Mouse (Mus musculus): Measurements from ENCODE around the gene L1cam.
A peak's percentile ranks its signal among the peaks of the same experiment; 100 is the strongest.

Gene L1cam

DNA sequence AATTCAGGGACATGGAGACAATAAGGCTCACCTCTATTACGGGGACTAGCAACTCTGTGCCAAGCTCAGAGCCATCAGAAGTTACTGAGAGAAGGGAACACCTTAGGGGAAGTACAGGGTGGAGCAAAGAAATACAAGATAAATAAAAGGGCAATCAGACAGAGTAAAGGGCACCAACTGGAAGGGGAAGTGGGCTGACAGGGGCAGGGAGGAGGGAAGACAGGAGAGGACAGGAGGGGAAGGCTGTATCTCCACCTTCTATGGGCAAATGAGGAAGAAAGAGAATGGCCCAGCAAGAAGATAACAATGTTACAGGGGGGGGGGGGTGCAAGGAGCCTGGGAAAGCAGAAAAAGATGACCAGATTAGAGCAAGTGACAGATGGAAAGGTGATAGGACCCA, 18.9 kb downstream of the L1cam start:
- no peak for DNase-seq (ENCODE audit: extremely low spot score)

DNA sequence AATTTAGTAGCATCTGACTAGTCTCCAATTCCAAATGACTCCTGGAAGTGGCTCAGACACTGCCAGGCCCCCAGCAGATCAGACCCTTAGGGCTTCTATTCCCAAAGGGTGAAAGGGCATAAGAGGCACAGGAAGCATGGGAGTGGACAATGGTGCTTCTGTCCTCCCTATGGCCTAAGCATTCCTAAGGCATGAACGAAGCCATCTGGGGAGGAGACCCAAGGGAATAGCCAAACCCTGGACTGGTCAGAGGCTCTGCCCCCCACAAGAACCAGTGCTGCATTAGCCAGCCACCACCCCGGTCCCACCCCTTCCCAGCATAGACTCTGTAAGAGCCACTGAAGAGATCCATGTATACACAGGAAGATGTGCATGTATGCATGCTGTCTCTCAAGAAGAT, 20.0 kb downstream of the L1cam start:
- no peak for DNase-seq (ENCODE audit: extremely low spot score)

DNA sequence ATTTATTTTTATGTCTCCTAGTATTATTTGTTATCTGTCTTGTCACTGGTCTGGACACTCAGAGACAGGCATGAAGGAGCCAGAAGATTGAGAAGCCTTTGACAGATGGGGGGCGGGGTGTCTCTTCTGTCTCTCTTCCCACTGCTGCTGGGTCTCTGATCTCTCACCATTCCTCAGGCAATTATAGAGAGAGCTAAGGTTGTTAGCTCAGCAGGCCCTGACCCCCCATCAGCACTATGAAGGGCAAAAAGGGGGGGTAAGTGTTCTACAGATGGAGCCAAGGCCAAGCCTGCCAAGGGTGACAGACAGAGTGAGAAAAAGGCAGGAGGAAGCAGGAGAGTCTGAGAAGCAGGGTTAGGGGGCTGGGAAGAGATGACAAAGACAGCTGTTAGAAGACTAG, 23.9 kb downstream of the L1cam start:
- no peak for DNase-seq (ENCODE audit: extremely low spot score)

DNA sequence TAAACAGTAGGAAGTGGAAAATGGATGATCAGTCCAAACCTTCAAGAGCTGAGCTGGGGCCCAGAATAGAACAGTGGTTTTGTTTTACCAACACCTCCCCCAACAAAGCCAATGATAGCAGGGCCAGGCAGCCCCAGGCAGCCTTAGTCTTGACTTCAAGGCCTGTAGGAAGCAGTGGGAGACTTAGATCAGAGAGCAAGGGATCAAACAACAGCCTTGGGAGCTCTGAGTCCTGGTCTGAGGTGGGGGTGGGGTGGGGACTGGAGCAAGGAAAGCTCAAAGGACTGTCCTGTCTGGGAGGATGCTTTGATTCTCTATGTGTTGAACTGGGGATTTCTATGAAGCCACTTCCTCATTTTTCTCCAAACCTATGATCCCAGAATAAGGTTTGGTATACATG, 24.4 kb downstream of the L1cam start:
- no peak for DNase-seq (ENCODE audit: extremely low spot score)

DNA sequence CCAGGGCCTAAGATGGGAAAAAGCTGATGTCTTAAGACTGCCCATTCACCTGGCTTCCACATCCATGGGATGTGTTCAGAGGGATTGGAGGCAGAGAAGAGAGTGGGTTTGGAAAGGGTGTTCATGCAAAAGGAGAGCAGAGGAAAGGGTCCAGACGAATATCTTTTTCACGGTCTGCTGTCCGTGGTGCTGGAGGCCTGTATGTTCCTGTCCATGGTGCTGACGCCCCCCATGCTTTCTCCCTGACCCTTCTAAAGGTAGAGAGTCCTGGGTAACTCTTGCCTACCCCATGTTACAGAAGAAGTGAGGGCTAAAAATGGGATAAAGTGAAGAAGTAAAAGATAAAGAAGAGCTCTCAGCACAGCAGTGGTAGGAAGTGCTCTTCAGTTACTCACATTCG, 26.6 kb downstream of the L1cam start:
- peak; percentile 44 for DNase-seq (ENCODE audit: extremely low spot score)

DNA sequence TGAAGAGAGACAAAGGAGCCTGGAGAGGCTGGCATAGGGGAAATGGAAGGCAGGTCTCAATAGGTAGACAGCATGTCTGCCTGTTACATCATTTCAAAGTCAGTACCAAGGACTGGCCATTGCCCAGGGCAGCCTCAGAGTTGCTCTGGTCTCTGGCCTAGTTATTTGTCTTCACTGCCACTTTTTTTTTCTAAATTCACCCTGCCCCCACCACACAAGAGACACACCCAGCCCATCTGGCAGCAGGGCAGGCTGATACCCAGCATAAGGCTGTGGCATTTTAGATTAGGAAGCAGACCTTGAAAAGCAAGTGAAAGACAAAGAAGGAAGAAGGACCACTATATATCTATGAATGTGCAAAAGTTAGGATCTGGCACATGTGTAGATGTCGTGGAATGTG, 28.1 kb downstream of the L1cam start:
- no peak for DNase-seq (ENCODE audit: extremely low spot score)

DNA sequence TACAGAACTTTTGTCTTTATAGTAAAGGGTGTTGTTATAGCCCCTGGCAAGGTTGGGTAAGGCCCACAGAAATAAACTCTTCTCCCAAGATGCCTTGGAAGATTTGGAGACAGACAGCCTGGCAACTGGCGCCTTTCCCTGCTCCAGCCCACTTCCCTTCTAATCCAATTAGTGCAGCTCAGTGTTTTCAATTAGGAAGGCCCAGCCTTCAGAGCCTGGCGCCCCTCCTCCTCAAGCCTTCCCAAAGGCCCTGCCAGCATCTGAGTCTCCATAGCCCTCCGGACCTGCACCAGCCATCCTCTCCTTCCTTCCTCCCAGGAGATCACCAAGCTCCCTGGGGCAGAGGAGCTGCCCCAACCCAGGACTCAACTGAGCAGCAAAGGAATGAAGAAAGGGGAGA, 28.6 kb downstream of the L1cam start:
- no peak for DNase-seq (ENCODE audit: extremely low spot score)

DNA sequence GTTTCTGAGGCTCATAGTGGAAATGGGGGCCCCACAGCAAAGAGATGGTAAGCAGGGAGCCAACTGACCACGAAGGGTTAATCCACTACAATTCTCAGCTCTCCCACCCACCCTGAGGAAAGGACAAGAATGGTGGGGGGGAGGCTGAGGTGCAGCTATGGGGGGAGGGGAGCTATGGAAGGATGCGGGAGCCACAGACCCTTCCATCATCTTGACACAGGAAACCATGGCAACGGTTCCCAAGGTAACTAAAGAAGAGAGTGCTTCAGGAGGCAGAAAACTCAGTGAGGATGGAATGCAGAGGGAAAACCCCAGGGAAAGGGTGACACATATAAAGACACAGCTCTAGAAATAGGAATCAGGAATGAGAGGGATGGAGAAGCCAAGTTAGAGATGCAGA, 31.2 kb downstream of the L1cam start:
- peak; percentile 35 for DNase-seq (ENCODE audit: extremely low spot score)

DNA sequence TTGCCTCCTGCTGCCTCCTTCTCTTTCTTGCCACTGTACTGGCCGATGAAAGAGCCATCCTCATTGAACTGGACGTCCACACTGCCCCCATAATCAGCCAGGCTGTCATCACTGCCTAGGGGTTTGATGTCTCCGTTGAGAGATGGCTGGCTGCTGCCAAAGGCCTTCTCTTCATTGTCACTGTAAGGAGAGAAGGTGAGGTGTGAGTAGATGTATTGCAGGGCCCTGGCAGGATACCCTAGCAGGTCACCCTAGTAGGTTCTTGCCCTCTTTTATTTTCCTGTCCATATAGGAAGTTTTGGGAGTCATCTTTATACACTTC, 40.9 kb downstream of the L1cam start:
- no peak for DNase-seq (ENCODE audit: extremely low spot score)

DNA sequence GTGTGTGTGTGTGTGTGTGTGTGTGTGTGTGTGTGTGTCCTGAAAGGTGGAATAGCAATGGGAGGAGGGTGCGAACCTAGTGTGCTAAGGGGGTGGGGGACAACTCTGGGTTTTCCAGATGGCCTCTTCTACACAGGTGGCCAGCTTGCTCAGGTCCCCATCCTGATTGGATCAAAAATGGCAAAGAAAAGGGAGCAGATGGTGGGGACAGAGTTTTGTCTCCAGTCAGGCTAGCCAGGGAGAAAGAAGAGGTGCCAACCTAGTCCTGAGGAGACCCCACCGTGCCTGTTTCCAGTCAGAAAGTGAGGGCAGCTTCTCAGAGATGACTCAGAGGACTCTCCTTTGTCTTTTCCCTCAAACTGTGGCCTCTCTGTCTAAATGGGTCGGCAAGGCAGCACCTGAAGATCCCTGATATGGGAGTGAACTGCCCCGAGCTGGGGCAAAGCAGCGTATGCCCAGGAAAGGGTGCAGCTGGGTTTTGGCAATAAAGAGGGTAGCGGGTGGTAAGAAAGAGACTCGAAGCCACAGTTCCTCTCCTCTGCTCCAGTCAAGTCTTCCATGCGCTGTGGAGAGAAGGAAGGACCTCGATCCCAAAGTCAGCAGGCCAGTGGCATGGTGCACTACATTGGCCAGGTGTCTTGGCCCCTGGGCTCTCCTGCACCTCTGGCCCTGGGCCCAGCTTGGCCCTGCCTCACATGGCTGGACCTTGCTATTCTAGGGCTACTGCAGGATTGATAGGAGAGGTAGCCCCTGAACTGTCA, 41.4 kb downstream of the L1cam start:
- no peak for DNase-seq (ENCODE audit: extremely low spot score)

DNA sequence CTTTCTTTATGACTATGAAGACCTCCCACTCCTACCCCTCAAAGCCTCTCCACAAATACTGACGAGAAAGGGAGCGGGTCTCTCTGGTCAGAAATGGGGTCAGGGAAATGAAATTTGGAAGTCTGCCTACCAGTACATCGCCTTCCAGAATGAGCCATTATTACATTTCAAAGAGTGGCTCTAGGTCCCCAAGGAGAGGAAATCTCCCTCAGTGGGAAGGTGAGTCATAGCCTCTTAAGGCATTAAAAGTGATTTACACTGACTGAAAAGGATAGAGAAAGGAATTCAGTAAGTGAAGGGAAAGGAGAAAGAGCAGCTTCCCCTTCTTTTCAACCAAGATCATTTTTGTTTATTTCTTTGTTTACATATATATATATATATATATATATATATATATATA, 59.2 kb downstream of the L1cam start:
- DNase-seq (ENCODE audit: extremely low spot score), result no peak

DNA sequence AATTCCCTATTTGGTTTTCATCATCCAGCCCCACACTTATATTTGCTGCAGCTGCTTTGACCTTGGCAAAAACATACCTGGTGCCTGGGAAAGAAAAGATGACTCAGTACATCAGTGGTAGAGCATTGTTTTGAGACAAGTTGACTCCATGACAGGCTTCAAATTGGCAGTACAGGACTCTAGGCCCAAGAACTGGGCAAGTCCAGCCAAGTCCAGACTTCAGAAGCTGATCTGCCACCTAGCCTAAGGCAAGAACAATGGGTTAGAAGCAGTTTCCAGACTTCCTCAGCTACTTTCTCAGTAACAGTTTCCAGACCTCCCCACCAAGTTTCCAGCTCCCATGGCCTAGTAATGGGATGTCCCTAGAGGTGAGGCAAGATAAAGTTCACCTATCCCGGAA, 60.2 kb downstream of the L1cam start:
- DNase-seq (ENCODE audit: extremely low spot score), result no peak

DNA sequence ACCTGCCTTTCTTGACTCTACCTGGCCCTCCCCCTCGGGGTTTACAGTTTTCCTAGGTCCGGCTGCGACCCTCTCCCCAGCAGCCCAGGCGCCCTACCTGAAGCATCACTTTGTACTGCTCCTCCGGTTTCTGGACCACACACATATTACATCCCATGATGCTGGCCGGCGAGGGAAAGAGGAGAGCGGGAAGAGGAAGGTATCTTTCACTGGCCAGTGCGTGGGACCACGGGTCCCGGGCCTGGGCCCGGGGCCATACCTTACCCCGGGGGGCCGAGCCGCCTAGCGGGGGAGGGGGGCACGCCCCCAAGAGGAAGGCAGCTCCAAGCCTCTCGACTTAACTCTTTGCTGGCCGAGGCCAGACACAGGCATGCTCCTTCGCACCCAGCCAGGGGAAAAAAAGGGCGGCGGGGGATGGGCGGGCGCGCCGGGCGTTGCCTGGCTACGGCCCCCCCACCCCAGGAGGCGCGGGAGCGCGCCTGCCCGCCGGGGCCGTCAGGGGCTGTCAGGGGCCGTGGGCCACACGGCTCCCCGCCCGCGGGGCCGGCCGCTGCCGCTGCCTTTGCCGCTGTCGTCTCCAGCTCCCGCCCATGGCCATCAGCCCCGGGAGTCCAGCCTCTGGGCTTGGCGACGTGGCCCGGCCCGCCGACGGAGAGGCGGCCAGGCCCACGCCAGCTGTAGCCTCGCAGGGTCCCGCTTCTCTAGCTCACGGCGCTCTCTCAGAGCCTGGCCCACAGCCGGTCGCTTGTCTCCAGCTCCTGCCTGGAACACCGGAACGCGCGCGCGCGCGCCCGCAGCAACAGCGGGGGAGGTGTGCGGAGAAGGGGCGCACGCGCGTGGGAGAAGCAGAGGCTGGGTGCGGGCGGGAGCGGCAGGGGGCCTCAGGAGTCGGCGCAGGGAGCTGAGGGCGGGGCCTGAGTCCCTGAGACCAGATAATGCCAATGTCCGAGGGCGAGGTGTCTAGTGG, 71.4 kb downstream of the L1cam start, which contains the start of gene Pdzd4:
TSS of gene Pdzd4 (minus strand) at position 785 of the 967 bp plus-strand sequence.
- DNase-seq (ENCODE audit: extremely low spot score), result peak; percentile 49

DNA sequence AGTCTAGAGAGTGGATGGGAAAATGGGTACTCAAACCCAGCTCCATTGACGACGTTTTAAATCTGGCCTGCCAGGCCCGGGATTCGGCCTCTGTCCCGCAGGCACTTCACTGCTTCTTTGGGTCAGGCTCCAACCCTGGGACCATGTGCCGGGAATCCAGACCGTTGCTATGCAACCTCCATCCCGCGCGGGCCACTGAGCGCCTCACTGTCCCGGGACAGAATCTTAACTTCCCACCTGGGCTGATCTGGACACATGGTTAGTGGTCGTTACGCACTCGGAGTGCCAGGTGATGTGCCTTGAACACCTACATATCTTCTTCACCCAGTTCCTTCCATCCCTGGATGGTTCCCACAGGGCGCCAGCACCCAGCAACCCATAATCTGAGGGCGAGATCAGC, 72.2 kb downstream of the L1cam start:
- DNase-seq (ENCODE audit: extremely low spot score), result peak; percentile 16

DNA sequence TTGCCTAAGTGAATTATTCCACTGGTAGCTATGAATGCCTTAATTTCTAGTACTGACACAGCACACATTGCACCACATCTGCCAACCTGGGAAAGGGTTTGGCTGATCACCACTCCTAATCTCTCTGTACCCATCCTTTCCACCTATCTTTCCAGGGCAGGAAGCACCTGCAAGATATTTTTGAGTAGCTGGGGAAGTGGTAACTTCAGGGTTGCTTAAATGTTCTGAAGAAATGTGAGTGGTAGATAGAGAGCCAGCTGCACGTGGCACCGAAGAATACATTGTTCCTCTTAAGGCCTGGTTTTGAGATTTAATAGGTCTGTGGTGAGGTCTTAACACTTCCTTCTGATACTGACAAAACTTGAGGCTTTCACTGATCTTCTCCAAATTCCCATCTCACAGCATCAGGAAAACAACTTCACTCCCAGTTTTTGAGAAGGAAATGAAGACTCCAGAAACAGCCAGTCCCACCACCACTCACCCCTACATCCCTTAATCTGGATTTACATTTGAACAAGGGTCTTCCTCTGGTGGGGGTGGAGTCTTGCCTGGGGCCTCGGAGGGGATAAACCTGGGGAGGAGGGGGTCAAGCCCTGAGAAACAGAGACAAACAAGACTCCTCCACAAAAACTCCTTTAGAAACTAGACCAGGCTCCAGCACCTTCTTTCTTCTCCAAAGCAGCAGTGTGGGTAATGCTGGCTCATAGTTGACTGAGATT, 79.2 kb downstream of the L1cam start:
- no peak for DNase-seq (ENCODE audit: extremely low spot score)

DNA sequence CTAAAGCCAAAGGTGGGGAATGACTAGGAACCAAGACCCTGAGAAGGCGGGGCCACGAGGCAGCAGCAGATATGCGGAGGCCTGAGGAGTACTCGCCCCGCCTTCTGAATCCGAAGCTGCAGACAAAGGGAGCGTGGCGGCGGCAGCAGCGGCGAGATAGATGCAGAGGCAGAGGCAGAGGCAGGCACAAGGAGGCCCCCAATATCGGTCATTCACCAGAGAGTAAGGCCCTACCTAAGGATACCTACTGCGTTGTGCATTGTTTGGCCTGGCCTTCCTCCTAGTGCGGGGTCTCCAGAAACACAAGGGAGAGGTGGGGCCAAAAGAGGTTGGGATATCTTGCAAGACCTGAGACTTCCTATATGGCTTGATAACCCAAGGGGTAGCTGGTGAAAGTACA, 80.8 kb downstream of the L1cam start:
- peak; percentile 40 for DNase-seq (ENCODE audit: extremely low spot score)

DNA sequence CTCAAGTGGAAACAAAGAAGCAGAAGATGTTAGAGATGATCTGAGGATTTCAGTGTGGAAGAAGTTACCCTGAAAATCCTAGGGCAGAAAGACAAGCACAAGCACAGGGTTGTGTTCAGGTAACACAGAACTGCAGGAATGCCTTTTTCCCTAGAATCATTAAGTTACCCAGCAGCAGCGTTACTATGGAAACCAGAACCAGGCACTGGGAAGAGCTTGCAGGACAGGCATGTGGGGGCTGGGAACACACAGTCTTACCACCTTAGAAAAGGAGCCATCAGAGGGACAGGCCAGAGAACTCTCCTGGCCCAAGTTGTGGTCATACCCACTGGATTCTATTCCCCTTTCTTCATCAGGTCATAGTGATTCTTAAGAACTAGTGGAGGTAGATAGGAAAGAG, 90.1 kb downstream of the L1cam start:
- no peak for DNase-seq (ENCODE audit: extremely low spot score)
